Mouse (Mus musculus): ENCODE data around the gene Nudt22.

- TF ChIP-seq EP300 (IDR thresholded peaks at IDR 0.05; ENCODE audit: low read depth) (no peak), CTCF (IDR thresholded peaks at IDR 0.05; ENCODE audit: low read depth) (no peak)
Observed at GRCm38 (mm10) chr19:6950613-6951153, 45.2 kb downstream of the Nudt22 start.
